Mouse (Mus musculus): ENCODE measurements around the gene Brd3os. TPM values are rescaled to one million over a fixed set of nuclear protein-coding genes. Genes with fewer than 3 reads are reported as not detected.
A peak's percentile ranks its signal among the peaks of the same experiment; 100 is the strongest.

The Brd3os gene
- total RNA-seq, 1 experiment, result 1.6 TPM

- H3K4me3 ChIP-seq (ENCODE audit: insufficient read depth in 1 of 2, low read depth in 1 of 2, low read length in 2 of 2, poor library complexity in 1 of 2, severe bottlenecking in 1 of 2), result peak overlapping the region; percentile 67 to 74
- peak overlapping the region; percentile 72 for H3K9ac ChIP-seq (ENCODE audit: insufficient read depth, low read depth, low read length, poor library complexity, severe bottlenecking)
- TF ChIP-seq CHD2 (IDR thresholded peaks at IDR 0.05; ENCODE audit: low read depth, low read length) (no peak), HCFC1 (IDR thresholded peaks at IDR 0.05; ENCODE audit: borderline replicate concordance, insufficient read depth, low read length) (no peak), MAFK (IDR thresholded peaks at IDR 0.05; ENCODE audit: insufficient read depth, low read depth, low read length) (no peak), ZC3H11A (IDR thresholded peaks at IDR 0.05; ENCODE audit: borderline replicate concordance, low read depth, low read length) (no peak), ZNF384 (IDR thresholded peaks at IDR 0.05; ENCODE audit: low read depth, low read length) (no peak)
- peaks cover 8% of the 10 kb centered on the region for H3K36me3 ChIP-seq (ENCODE audit: control insufficient read depth, insufficient read depth, low read length, poor library complexity, severe bottlenecking)
- DNase-seq (ENCODE audit: low read depth, low spot score), result no peak
- H3K9me3 ChIP-seq (ENCODE audit: control insufficient read depth, insufficient read depth, low read depth, low read length), result no peaks in the 10 kb centered on the region
- no peak overlapping the region for H3K27ac ChIP-seq (ENCODE audit: insufficient read depth, low read depth, low read length, poor library complexity, severe bottlenecking)
- H3K4me1 ChIP-seq (ENCODE audit: control insufficient read depth in 2 of 2, insufficient read depth in 2 of 2, low read length in 2 of 2, poor library complexity in 1 of 2), result peaks cover 0 to 13% of the 10 kb centered on the region in 2 experiments; a peak in 2 of 4 replicates
- in situ Hi-C loops (cut with MboI; ENCODE audit: low sequenced_read_pairs in 2 of 2, unreplicated experiment in 2 of 2), result no loop called here
Measured at GRCm38 (mm10) chr2:27442708-27443449, 755 bp downstream of the Brd3os start.

GRCm38 (mm10) chr2:27443450-27443708 is 1.3 kb downstream of the Brd3os start:
- Histone ChIP-seq H3K4me1 (ENCODE audit: control insufficient read depth in 2 of 2, insufficient read depth in 2 of 2, low read length in 2 of 2, poor library complexity in 1 of 2) (peaks cover 0 to 12% of the 10 kb centered on the region in 2 experiments; a peak in 2 of 4 replicates), H3K4me3 (ENCODE audit: insufficient read depth in 1 of 2, low read depth in 1 of 2, low read length in 2 of 2, poor library complexity in 1 of 2, severe bottlenecking in 1 of 2) (no peak overlapping the region), H3K36me3 (ENCODE audit: control insufficient read depth, insufficient read depth, low read length, poor library complexity, severe bottlenecking) (peaks cover 13% of the 10 kb centered on the region), H3K9ac (ENCODE audit: insufficient read depth, low read depth, low read length, poor library complexity, severe bottlenecking) (no peak overlapping the region), H3K27ac (ENCODE audit: insufficient read depth, low read depth, low read length, poor library complexity, severe bottlenecking) (no peak overlapping the region), H3K9me3 (ENCODE audit: control insufficient read depth, insufficient read depth, low read depth, low read length) (no peaks in the 10 kb centered on the region)
- in situ Hi-C loops (cut with MboI; ENCODE audit: low sequenced_read_pairs in 2 of 2, unreplicated experiment in 2 of 2), result no loop called here
- no peak for DNase-seq (ENCODE audit: low read depth, low spot score)
- TF ChIP-seq HCFC1 (IDR thresholded peaks at IDR 0.05; ENCODE audit: borderline replicate concordance, insufficient read depth, low read length), result no peak
- no peak for TF ChIP-seq CHD2 (IDR thresholded peaks at IDR 0.05; ENCODE audit: low read depth, low read length)
- no peak for TF ChIP-seq ZC3H11A (IDR thresholded peaks at IDR 0.05; ENCODE audit: borderline replicate concordance, low read depth, low read length)
- TF ChIP-seq MAFK (IDR thresholded peaks at IDR 0.05; ENCODE audit: insufficient read depth, low read depth, low read length), result no peak

GRCm38 (mm10) chr2:27445910-27446309 is 3.8 kb downstream of the Brd3os start:
- no peak for TF ChIP-seq ZNF384 (IDR thresholded peaks at IDR 0.05; ENCODE audit: low read depth, low read length)
- TF ChIP-seq ZC3H11A (IDR thresholded peaks at IDR 0.05; ENCODE audit: borderline replicate concordance, low read depth, low read length), result no peak
- no peak for TF ChIP-seq MAFK (IDR thresholded peaks at IDR 0.05; ENCODE audit: insufficient read depth, low read depth, low read length)
- H3K4me1 ChIP-seq (ENCODE audit: control insufficient read depth in 2 of 2, insufficient read depth in 2 of 2, low read length in 2 of 2, poor library complexity in 1 of 2), result peaks cover 0 to 8% of the 10 kb centered on the region in 2 experiments; a peak in 1 of 4 replicates
- peaks cover 32% of the 10 kb centered on the region for H3K36me3 ChIP-seq (ENCODE audit: control insufficient read depth, insufficient read depth, low read length, poor library complexity, severe bottlenecking)
- no peak for DNase-seq (ENCODE audit: low read depth, low spot score)
- no peaks in the 10 kb centered on the region for H3K9me3 ChIP-seq (ENCODE audit: control insufficient read depth, insufficient read depth, low read depth, low read length)
- no peak overlapping the region for H3K4me3 ChIP-seq (ENCODE audit: insufficient read depth in 1 of 2, low read depth in 1 of 2, low read length in 2 of 2, poor library complexity in 1 of 2, severe bottlenecking in 1 of 2)
- in situ Hi-C loops (cut with MboI; ENCODE audit: low sequenced_read_pairs in 2 of 2, unreplicated experiment in 2 of 2), result no loop called here
- no peak overlapping the region for H3K27ac ChIP-seq (ENCODE audit: insufficient read depth, low read depth, low read length, poor library complexity, severe bottlenecking)
- H3K9ac ChIP-seq (ENCODE audit: insufficient read depth, low read depth, low read length, poor library complexity, severe bottlenecking), result no peak overlapping the region

GRCm38 (mm10) chr2:27446812-27447211 is 4.7 kb downstream of the Brd3os start:
- TF ChIP-seq CHD2 (IDR thresholded peaks at IDR 0.05; ENCODE audit: low read depth, low read length), result no peak
- no peak overlapping the region for H3K27ac ChIP-seq (ENCODE audit: insufficient read depth, low read depth, low read length, poor library complexity, severe bottlenecking)
- H3K36me3 ChIP-seq (ENCODE audit: control insufficient read depth, insufficient read depth, low read length, poor library complexity, severe bottlenecking), result peaks cover 32% of the 10 kb centered on the region
- in situ Hi-C loops (cut with MboI; ENCODE audit: low sequenced_read_pairs in 2 of 2, unreplicated experiment in 2 of 2), result no loop called here
- no peak for DNase-seq (ENCODE audit: low read depth, low spot score)
- H3K4me1 ChIP-seq (ENCODE audit: control insufficient read depth in 2 of 2, insufficient read depth in 2 of 2, low read length in 2 of 2, poor library complexity in 1 of 2), result peaks cover 0 to 8% of the 10 kb centered on the region in 2 experiments; a peak in 1 of 4 replicates
- no peaks in the 10 kb centered on the region for H3K9me3 ChIP-seq (ENCODE audit: control insufficient read depth, insufficient read depth, low read depth, low read length)
- H3K9ac ChIP-seq (ENCODE audit: insufficient read depth, low read depth, low read length, poor library complexity, severe bottlenecking), result no peak overlapping the region
- no peak overlapping the region for H3K4me3 ChIP-seq (ENCODE audit: insufficient read depth in 1 of 2, low read depth in 1 of 2, low read length in 2 of 2, poor library complexity in 1 of 2, severe bottlenecking in 1 of 2)

- H3K4me1 ChIP-seq (ENCODE audit: control insufficient read depth in 2 of 2, insufficient read depth in 2 of 2, low read length in 2 of 2, poor library complexity in 1 of 2), result peaks cover 0 to 8% of the 10 kb centered on the region in 2 experiments; a peak in 1 of 4 replicates
- DNase-seq (ENCODE audit: low read depth, low spot score), result peak; percentile 34
- no peak overlapping the region for H3K27ac ChIP-seq (ENCODE audit: insufficient read depth, low read depth, low read length, poor library complexity, severe bottlenecking)
- in situ Hi-C loops (cut with MboI; ENCODE audit: low sequenced_read_pairs in 2 of 2, unreplicated experiment in 2 of 2), result no loop called here
- TF ChIP-seq ZNF384 (IDR thresholded peaks at IDR 0.05; ENCODE audit: low read depth, low read length) (no peak), ZC3H11A (IDR thresholded peaks at IDR 0.05; ENCODE audit: borderline replicate concordance, low read depth, low read length) (no peak), MAFK (IDR thresholded peaks at IDR 0.05; ENCODE audit: insufficient read depth, low read depth, low read length) (no peak), CHD2 (IDR thresholded peaks at IDR 0.05; ENCODE audit: low read depth, low read length) (no peak), HCFC1 (IDR thresholded peaks at IDR 0.05; ENCODE audit: borderline replicate concordance, insufficient read depth, low read length) (no peak)
- H3K36me3 ChIP-seq (ENCODE audit: control insufficient read depth, insufficient read depth, low read length, poor library complexity, severe bottlenecking), result peaks cover 38% of the 10 kb centered on the region
- H3K4me3 ChIP-seq (ENCODE audit: insufficient read depth in 1 of 2, low read depth in 1 of 2, low read length in 2 of 2, poor library complexity in 1 of 2, severe bottlenecking in 1 of 2), result no peak overlapping the region
- H3K9ac ChIP-seq (ENCODE audit: insufficient read depth, low read depth, low read length, poor library complexity, severe bottlenecking), result no peak overlapping the region
- no peaks in the 10 kb centered on the region for H3K9me3 ChIP-seq (ENCODE audit: control insufficient read depth, insufficient read depth, low read depth, low read length)
Measured at GRCm38 (mm10) chr2:27447782-27448181, 5.7 kb downstream of the Brd3os start.
